Mouse (Mus musculus): ENCODE results near the gene Slc39a1.

- TF ChIP-seq EP300 (IDR thresholded peaks at IDR 0.05) (no peak), CTCF (IDR thresholded peaks at IDR 0.05) (no peak)
Measured at GRCm38 (mm10) chr3:90277793-90278192, 29.8 kb downstream of the Slc39a1 start.
